Mouse (Mus musculus) left cerebral cortex, postnatal 4 days (tissue): Measurements from ENCODE around the gene Necap1. TPM values are rescaled to one million over a fixed set of nuclear protein-coding genes. Genes with fewer than 3 reads are reported as not detected.

Source experiments
- DNase-seq: peaks from one replicate; pipeline ENCODE4 v3.0.0-alpha.2; 2022
- intact Hi-C: fragments of 180-260 bp; cut with DNase I; formaldehyde crosslinking; loops from one replicate; pipeline ENCODE4 v1.15.1; 2025
- microRNA-seq: library from miRNA; unstranded; fragments of <30 nt; microRNA quantifications from one replicate; pipeline ENCODE4 v1.2.0, GENCODE M21; 2022
- total RNA-seq, 2 experiments: library from RNA; stranded (reverse); gene quantifications; 2 replicates each; pipeline ENCODE4 v1.2.3; 2021

Necap1 gene
- total RNA-seq, 2 experiments from 2014 or later, result 107 to 123 TPM

GRCm38 (mm10) chr6:122879781-122880505 is 5.7 kb downstream of the Necap1 start:
- DNase-seq, result no peak
- intact Hi-C loops, result loop anchor here (10.0 kb wide), 2 partner anchors 215 to 1495 kb away; no protein-coding TSS in a partner anchor

GRCm38 (mm10) chr6:122881287-122881686 is 7.0 kb downstream of the Necap1 start:
- intact Hi-C loops, result loop anchor here (10.0 kb wide), 1 partner anchor 1494 kb away; no protein-coding TSS in a partner anchor
- DNase-seq, result no peak

- DNase-seq, result no peak
- intact Hi-C loops, result loop anchor here (10.0 kb wide), 1 partner anchor 1491 kb away; no protein-coding TSS in a partner anchor
These were observed 9.3 kb downstream of the Necap1 start for GRCm38 (mm10) chr6:122883603-122884002.

GRCm38 (mm10) chr6:122889599-122889998 is 15.3 kb downstream of the Necap1 start:
- no peak for DNase-seq
- intact Hi-C loops, result loop anchor here (10.0 kb wide), 1 partner anchor 1485 kb away; no protein-coding TSS in a partner anchor

GRCm38 (mm10) chr6:122892442-122893049 is 18.3 kb downstream of the Necap1 start:
- intact Hi-C loops, result loop anchor here (10.0 kb wide), 1 partner anchor 1362 kb away; no protein-coding TSS in a partner anchor
- peak; percentile 67 for DNase-seq

GRCm38 (mm10) chr6:122919922-122920321 is 45.6 kb downstream of the Necap1 start:
- intact Hi-C loops, result no loop called here
- no peak for DNase-seq

- intact Hi-C loops, result no loop called here
- no peak for DNase-seq
These were observed 47.2 kb downstream of the Necap1 start, which contains the start of gene Clec4a1 for GRCm38 (mm10) chr6:122921451-122921850. Clec4a1 (plus strand) TSS chr6:122921848.

- intact Hi-C loops, result no loop called here
- no peak for DNase-seq
These were observed 60.6 kb downstream of the Necap1 start for GRCm38 (mm10) chr6:122934845-122935244.

Small RNAs within 50 kb of the gene (microRNA-seq; reads per million reads assigned to microRNA genes)
- gene Mir7231, result not detected

Other genes starting within 250 kb of the Necap1 start
- gene Dppa3, start 248.1 kb upstream of the Necap1 start, total RNA-seq, result not detected
- not detected for gene Nanog, start 167.0 kb upstream of the Necap1 start, total RNA-seq
- gene Slc2a3, start 72.8 kb upstream of the Necap1 start, total RNA-seq, result 10 to 100 TPM; 62.9 to 73.9 TPM
- gene Foxj2, start 54.6 kb upstream of the Necap1 start, total RNA-seq, result 10 to 100 TPM; 29.4 to 32.7 TPM
- 1 to 10 TPM; 1.0 to 1.1 TPM for gene C3ar1, start 18.3 kb upstream of the Necap1 start, total RNA-seq
- 1 to 10 TPM in 1 of 2 experiments, under 1 TPM in 1; 0.52 to 1.0 TPM for gene Clec4a1, start 47.4 kb downstream of the Necap1 start, total RNA-seq
- 1 to 10 TPM in 1 of 2 experiments, under 1 TPM in 1; 0.44 to 1.0 TPM for gene Clec4a3, start 78.0 kb downstream of the Necap1 start, total RNA-seq
- gene Clec4a4, start 115.9 kb downstream of the Necap1 start, total RNA-seq, result not detected
- not detected for gene Clec4b1, start 175.5 kb downstream of the Necap1 start, total RNA-seq
- gene Clec4a2, start 232.0 kb downstream of the Necap1 start, total RNA-seq, result 1 to 10 TPM in 1 of 2 experiments, under 1 TPM in 1; 0.52 to 1.0 TPM